Mouse (Mus musculus) heart, postnatal 0 days (tissue): Measurements from ENCODE around the gene Dusp12.

Experiments used
- CTCF ChIP-seq: IDR thresholded peaks from 2 replicates; pipeline ENCODE4 v1.5.1; 2016; ENCODE audit warnings: antibody characterized with exemption, control low read depth, low read depth
- EP300 ChIP-seq: IDR thresholded peaks from 2 replicates; pipeline ENCODE4 v1.6.1; 2016; ENCODE audit warnings: antibody characterized with exemption, low read depth

DNA sequence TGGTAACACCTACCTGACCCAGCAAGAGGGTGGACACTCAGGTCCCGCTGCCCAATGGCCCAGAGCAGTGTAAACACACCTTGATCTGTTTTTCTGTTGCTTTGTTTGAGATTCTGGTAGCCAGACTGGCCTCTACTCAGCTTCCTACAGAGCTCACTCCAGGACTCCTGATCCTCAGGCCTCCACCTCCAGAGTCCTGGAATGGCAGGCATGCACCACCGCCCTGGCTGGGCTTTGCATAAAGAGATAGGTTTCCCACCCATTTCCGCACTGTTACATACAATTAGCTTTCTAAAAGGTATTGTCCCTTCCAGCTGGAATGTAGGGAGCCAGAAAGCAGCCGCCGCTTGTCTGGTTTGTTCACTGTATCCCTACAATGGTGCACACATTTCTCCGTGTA is 13.9 kb downstream of the Dusp12 start:
- TF ChIP-seq CTCF = no peak
- no peak for TF ChIP-seq EP300
